Comparison of ENCODE assay signal across 11 mouse cellular contexts in the genomic region with DNA sequence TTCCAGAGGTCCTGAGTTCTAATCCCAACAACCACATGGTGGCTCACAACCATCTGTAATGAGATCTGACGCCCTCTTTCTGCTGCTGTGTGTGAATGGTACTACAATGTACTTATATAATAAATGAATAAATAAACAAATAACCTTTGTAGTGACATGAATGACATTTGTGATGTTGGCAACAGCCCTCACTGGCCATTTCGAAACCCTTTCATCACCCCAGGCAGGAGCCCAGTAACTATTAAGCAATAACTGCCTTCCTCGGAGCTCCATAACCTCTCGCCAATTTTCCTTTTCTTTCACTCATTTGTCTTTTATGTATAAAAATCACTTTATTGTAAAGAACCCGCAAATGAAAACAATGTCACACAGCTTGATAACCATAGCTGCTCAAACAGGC.
"Had no signal": no experiment of that assay in that cellular context is flagged by ENCODE, and none has a peak within 500 bp of the region (broad histone marks: within the 10 kb centered on the region; RNA-seq: fewer than 3 reads in every experiment).

No protein-coding gene starts in this region.

- H3K27me3 ChIP-seq: midbrain, embryonic 13.5 days; neural tube, embryonic 15.5 days had no signal

- ATAC-seq: midbrain, embryonic 13.5 days had no signal

- H3K9ac ChIP-seq: liver, embryonic 14.5 days; lung, embryonic 14.5 days; midbrain, embryonic 13.5 days; neural tube, embryonic 15.5 days had no signal

- H3K27ac ChIP-seq: left cerebral cortex, adult 2 months; limb, embryonic 10.5 days; liver, embryonic 14.5 days; midbrain, embryonic 13.5 days; neural tube, embryonic 15.5 days had no signal

- H3K4me2 ChIP-seq: lung, embryonic 14.5 days; midbrain, embryonic 13.5 days; neural tube, embryonic 15.5 days had no signal

- H3K9me3 ChIP-seq: limb, embryonic 10.5 days; midbrain, embryonic 13.5 days; neural tube, embryonic 15.5 days had no signal

- H3K4me1 ChIP-seq: limb, embryonic 10.5 days; midbrain, embryonic 13.5 days; neural tube, embryonic 15.5 days had no signal

- H3K4me3 ChIP-seq: left cerebral cortex, adult 2 months; limb, embryonic 10.5 days; midbrain, embryonic 13.5 days; neural tube, embryonic 15.5 days had no signal

- DNase-seq: kidney, adult 8-10 months; kidney, postnatal 25 days; lung, embryonic 14.5 days; right cerebral cortex, adult 18-20 months; right cerebral cortex, postnatal 25 days; thymus, postnatal 4 days had no signal
